Mouse (Mus musculus) MEL (cell line): Measurements from ENCODE around the gene Slc13a3. TPM values are rescaled to one million over a fixed set of nuclear protein-coding genes. Genes with fewer than 3 reads are reported as not detected.

Experiments
- DNase-seq: peaks from one replicate; pipeline ENCODE4 v3.0.0; 2011; ENCODE audit warnings: low read depth, low spot score
- H3K27ac ChIP-seq: 2 replicates; pipeline ENCODE4 v1.5.1; 2012; ENCODE audit warnings: low read depth, mild to moderate bottlenecking, control low read depth, low read length, moderate library complexity; ENCODE audit not compliant: control insufficient read depth
- H3K27me3 ChIP-seq, 2 experiments: fragments of 150-350 bp in 1 of 2; sonication (generic) in 1 of 2; 2 replicates each; pipeline ENCODE4 v1.6.1; 2012; ENCODE audit warnings: low read length in 2 of 2, mild to moderate bottlenecking in 2 of 2, improper control_type of control experiment in 1 of 2, moderate library complexity in 1 of 2; ENCODE audit not compliant: insufficient read depth in 2 of 2, control insufficient read depth in 1 of 2
- H3K36me3 ChIP-seq, 2 experiments: 2 replicates each; pipeline ENCODE4 v1.6.1; 2012 to 2014; ENCODE audit warnings: low read length in 2 of 2, improper control_type of control experiment in 1 of 2, inconsistent platforms in 1 of 2, mild to moderate bottlenecking in 1 of 2; ENCODE audit not compliant: insufficient read depth in 2 of 2, control insufficient read depth in 1 of 2
- H3K4me1 ChIP-seq, 2 experiments: fragments of 150-350 bp in 1 of 2; sonication (generic) in 1 of 2; 2 replicates each; pipeline ENCODE4 v1.6.1; 2012; ENCODE audit warnings: low read length in 2 of 2, improper control_type of control experiment in 1 of 2, mild to moderate bottlenecking in 1 of 2; ENCODE audit not compliant: insufficient read depth in 2 of 2, control insufficient read depth in 1 of 2
- H3K4me3 ChIP-seq, 2 experiments: fragments of 150-350 bp in 1 of 2; sonication (generic) in 1 of 2; 2 replicates each; pipeline ENCODE4 v1.5.1; 2012; ENCODE audit warnings: low read depth in 2 of 2, low read length in 2 of 2, mild to moderate bottlenecking in 2 of 2, moderate library complexity in 2 of 2, control low read depth in 1 of 2, improper control_type of control experiment in 1 of 2; ENCODE audit not compliant: control insufficient read depth in 1 of 2, insufficient read depth in 1 of 2
- H3K79me2 ChIP-seq: 2 replicates; pipeline ENCODE4 v1.6.1; 2012; ENCODE audit warnings: mild to moderate bottlenecking, low read length, moderate library complexity; ENCODE audit not compliant: control insufficient read depth, poor library complexity, insufficient read depth
- H3K9ac ChIP-seq: 2 replicates; pipeline ENCODE4 v1.6.1; 2012; ENCODE audit warnings: low read depth, mild to moderate bottlenecking, control low read depth, low read length, moderate library complexity; ENCODE audit not compliant: control insufficient read depth, poor library complexity, severe bottlenecking
- H3K9me3 ChIP-seq: fragments of 150-350 bp; sonication (generic); replicated peaks from 2 replicates; pipeline ENCODE4 v1.6.1; 2012; ENCODE audit warnings: mild to moderate bottlenecking, low read length, improper control_type of control experiment, moderate library complexity; ENCODE audit not compliant: insufficient read depth
- BHLHE40 ChIP-seq: IDR thresholded peaks from 2 replicates; pipeline ENCODE4 v1.6.1; 2012; ENCODE audit warnings: low read depth, mild to moderate bottlenecking, inconsistent platforms, low read length, improper control_type of control experiment, borderline replicate concordance
- CHD1 ChIP-seq: IDR thresholded peaks from 2 replicates; pipeline ENCODE4 v1.6.1; 2012; ENCODE audit warnings: low read depth, mild to moderate bottlenecking, inconsistent platforms, low read length, improper control_type of control experiment
- CTCF ChIP-seq, 3 experiments: IDR thresholded peaks in 2 of 3; conservative IDR thresholded peaks in 1 of 3; 2 replicates each; pipeline ENCODE4 v1.5.1; 2011 to 2012; ENCODE audit warnings: low read length in 3 of 3, low read depth in 2 of 3, mild to moderate bottlenecking in 2 of 3, improper control_type of control experiment in 1 of 3, inconsistent platforms in 1 of 3, mixed read lengths in 1 of 3, moderate library complexity in 1 of 3; ENCODE audit not compliant: control insufficient read depth in 1 of 3, insufficient read depth in 1 of 3, poor library complexity in 1 of 3, severe bottlenecking in 1 of 3
- ETS1 ChIP-seq: IDR thresholded peaks from 2 replicates; pipeline ENCODE4 v1.6.1; 2012; ENCODE audit warnings: low read depth, mild to moderate bottlenecking, inconsistent platforms, low read length, improper control_type of control experiment, moderate library complexity
- GABPA ChIP-seq: IDR thresholded peaks from 2 replicates; pipeline ENCODE4 v1.6.1; 2012; ENCODE audit warnings: low read depth, mild to moderate bottlenecking, inconsistent platforms, low read length, improper control_type of control experiment, moderate library complexity
- HCFC1 ChIP-seq: IDR thresholded peaks from 2 replicates; pipeline ENCODE4 v1.6.1; 2012; ENCODE audit warnings: low read depth, mild to moderate bottlenecking, inconsistent platforms, low read length, improper control_type of control experiment, moderate library complexity
- JUND ChIP-seq: IDR thresholded peaks from 2 replicates; pipeline ENCODE4 v1.6.1; 2011; ENCODE audit warnings: low read depth, mild to moderate bottlenecking, improper control_type of control experiment, low read length
- MAFK ChIP-seq: IDR thresholded peaks from 2 replicates; pipeline ENCODE4 v1.6.1; 2011; ENCODE audit warnings: low read depth, mild to moderate bottlenecking, low read length, improper control_type of control experiment, borderline replicate concordance
- MAX ChIP-seq: IDR thresholded peaks from 2 replicates; pipeline ENCODE4 v1.6.1; 2011; ENCODE audit warnings: low read length, improper control_type of control experiment
- MEF2A ChIP-seq: IDR thresholded peaks from 2 replicates; pipeline ENCODE4 v1.6.1; 2014; ENCODE audit warnings: low read depth, mild to moderate bottlenecking, inconsistent platforms, low read length, improper control_type of control experiment; ENCODE audit not compliant: poor library complexity, insufficient replicate concordance, severe bottlenecking; ENCODE audit errors: extremely low read depth
- MXI1 ChIP-seq: IDR thresholded peaks from 2 replicates; pipeline ENCODE4 v1.6.1; 2011; ENCODE audit warnings: mild to moderate bottlenecking, low read depth, low read length, improper control_type of control experiment
- MYB ChIP-seq: IDR thresholded peaks from 2 replicates; pipeline ENCODE4 v1.6.1; 2011; ENCODE audit warnings: mild to moderate bottlenecking, low read depth, low read length, improper control_type of control experiment
- MYC ChIP-seq: IDR thresholded peaks from 2 replicates; pipeline ENCODE4 v1.6.1; 2011; ENCODE audit warnings: low read depth, mild to moderate bottlenecking, low read length, improper control_type of control experiment, moderate library complexity
- NELFE ChIP-seq: IDR thresholded peaks from 2 replicates; pipeline ENCODE4 v1.6.1; 2011; ENCODE audit warnings: low read depth, low read length, improper control_type of control experiment
- NRF1 ChIP-seq: IDR thresholded peaks from 2 replicates; pipeline ENCODE4 v1.6.1; 2014; ENCODE audit warnings: low read depth, mild to moderate bottlenecking, inconsistent platforms, low read length, improper control_type of control experiment, moderate library complexity; ENCODE audit not compliant: poor library complexity, insufficient read depth, severe bottlenecking
- POLR2AphosphoS2 ChIP-seq: IDR thresholded peaks from 2 replicates; pipeline ENCODE4 v1.6.1; 2011; ENCODE audit warnings: low read length, improper control_type of control experiment
- POLR2AphosphoS5 ChIP-seq: IDR thresholded peaks from 2 replicates; pipeline ENCODE4 v1.6.1; 2012; ENCODE audit warnings: low read depth, borderline replicate concordance, mild to moderate bottlenecking, inconsistent platforms, low read length, moderate library complexity, mixed read lengths
- RAD21 ChIP-seq: IDR thresholded peaks from 2 replicates; pipeline ENCODE4 v1.6.1; 2011; ENCODE audit warnings: mild to moderate bottlenecking, low read depth, low read length, improper control_type of control experiment
- RCOR1 ChIP-seq: IDR thresholded peaks from 2 replicates; pipeline ENCODE4 v1.6.1; 2012; ENCODE audit warnings: low read depth, mild to moderate bottlenecking, inconsistent platforms, low read length, improper control_type of control experiment
- SIN3A ChIP-seq: IDR thresholded peaks from 2 replicates; pipeline ENCODE4 v1.6.1; 2012; ENCODE audit warnings: low read length, improper control_type of control experiment, inconsistent platforms
- TAL1 ChIP-seq: IDR thresholded peaks from 2 replicates; pipeline ENCODE4 v1.6.1; 2012; ENCODE audit warnings: mild to moderate bottlenecking, inconsistent platforms, low read length, moderate library complexity, mixed read lengths
- TBP ChIP-seq: IDR thresholded peaks from 2 replicates; pipeline ENCODE4 v1.8.0; 2011; ENCODE audit warnings: low read depth, low read length, improper control_type of control experiment
- UBTF ChIP-seq: IDR thresholded peaks from 2 replicates; pipeline ENCODE4 v1.6.1; 2012; ENCODE audit warnings: low read depth, mild to moderate bottlenecking, inconsistent platforms, low read length, improper control_type of control experiment, moderate library complexity, borderline replicate concordance; ENCODE audit not compliant: insufficient read depth
- USF2 ChIP-seq, 2 experiments: IDR thresholded peaks; 2 replicates each; pipeline ENCODE4 v1.6.1; 2011 to 2012; ENCODE audit warnings: improper control_type of control experiment in 2 of 2, low read length in 2 of 2, borderline replicate concordance in 1 of 2, inconsistent platforms in 1 of 2, low read depth in 1 of 2, mild to moderate bottlenecking in 1 of 2; ENCODE audit not compliant: insufficient read depth in 1 of 2
- ZC3H11A ChIP-seq: IDR thresholded peaks from 2 replicates; pipeline ENCODE4 v1.6.1; 2012; ENCODE audit warnings: low read depth, mild to moderate bottlenecking, inconsistent platforms, low read length, improper control_type of control experiment
- polyA plus RNA-seq, 2 experiments: library from polyadenylated mRNA; stranded (reverse) in 1 of 2; unstranded in 1 of 2; fragments of >175 nt in 1 of 2; fragments of >200 nt in 1 of 2; gene quantifications; 2 replicates each; pipeline versions ENCODE4 v1.2.1 to v1.2.4; 2012; ENCODE audit warnings: low replicate concordance in 2 of 2, low read depth in 1 of 2; ENCODE audit not compliant: insufficient read length in 2 of 2, insufficient read depth in 1 of 2, missing spikeins in 1 of 2
- total RNA-seq: library from RNA; depleted of rRNA; stranded (reverse); fragments of 300-350 nt; gene quantifications from 2 replicates; pipeline ENCODE4 v1.2.3, GENCODE M21; 2012

Slc13a3 gene
- total and polyA plus RNA-seq, 3 experiments: not detected

DNA sequence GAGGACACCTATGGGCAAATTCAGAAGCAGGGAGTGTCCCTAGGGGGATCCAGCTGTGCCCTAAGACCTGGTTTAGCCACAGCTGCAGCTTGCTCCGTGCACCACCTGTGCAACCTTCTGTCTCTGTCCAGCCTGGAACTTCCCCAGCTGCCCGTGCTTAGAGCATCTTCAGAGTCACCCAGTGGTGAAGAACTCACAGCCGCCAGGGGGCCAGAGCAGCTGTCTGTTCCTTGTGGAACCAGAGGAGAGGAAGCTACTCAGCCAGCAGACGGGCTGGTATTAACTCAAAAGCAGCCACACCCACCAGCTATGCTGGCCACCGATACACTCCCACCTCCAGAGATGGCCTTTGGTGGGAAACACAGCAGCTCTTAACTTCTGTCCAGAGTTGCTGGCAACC lies 2.9 kb downstream of the Slc13a3 start:
- H3K4me3 ChIP-seq: no peak overlapping the region
- H3K27me3 ChIP-seq: no peaks in the 10 kb centered on the region
- H3K9ac ChIP-seq: no peak overlapping the region
- no peaks in the 10 kb centered on the region for H3K79me2 ChIP-seq
- TF ChIP-seq ZC3H11A (no peak), MAX (no peak), RAD21 (no peak), ETS1 (no peak), MYC (no peak), CHD1 (no peak), RCOR1 (no peak), NRF1 (no peak), MEF2A (no peak), TAL1 (no peak), SIN3A (no peak), TBP (no peak), POLR2AphosphoS2 (no peak), GABPA (no peak), JUND (no peak), USF2 (IDR thresholded peaks at IDR 0.05; ENCODE audit: borderline replicate concordance in 1 of 2, insufficient read depth in 1 of 2, low read depth in 1 of 2, low read length in 2 of 2) (no peak), CTCF (IDR thresholded peaks at IDR 0.05 in 2 of 3, conservative IDR thresholded peaks at IDR 0.05 in 1 of 3; ENCODE audit: control insufficient read depth in 1 of 3, insufficient read depth in 1 of 3, low read depth in 2 of 3, low read length in 3 of 3, poor library complexity in 1 of 3, severe bottlenecking in 1 of 3) (no peak)
- H3K9me3 ChIP-seq: no peaks in the 10 kb centered on the region
- H3K27ac ChIP-seq: no peak overlapping the region
- no peaks in the 10 kb centered on the region for H3K36me3 ChIP-seq
- no peaks in the 10 kb centered on the region for H3K4me1 ChIP-seq
- no peak for DNase-seq

- no peaks in the 10 kb centered on the region for H3K36me3 ChIP-seq
- no peaks in the 10 kb centered on the region for H3K27me3 ChIP-seq
Observed at GRCm38 (mm10) chr2:165467824-165468452, 5.1 kb downstream of the Slc13a3 start.

More at GRCm38 (mm10) chr2:165467824-165468452, 5.1 kb downstream of the Slc13a3 start:
- no peak overlapping the region for H3K27ac ChIP-seq
- no peaks in the 10 kb centered on the region for H3K79me2 ChIP-seq
- no peak overlapping the region for H3K4me3 ChIP-seq
- H3K9ac ChIP-seq: no peak overlapping the region
- TF ChIP-seq CTCF (IDR thresholded peaks at IDR 0.05 in 2 of 3, conservative IDR thresholded peaks at IDR 0.05 in 1 of 3; ENCODE audit: control insufficient read depth in 1 of 3, insufficient read depth in 1 of 3, low read depth in 2 of 3, low read length in 3 of 3, poor library complexity in 1 of 3, severe bottlenecking in 1 of 3) (no peak), TBP (no peak), NRF1 (no peak), TAL1 (no peak), UBTF (no peak), MYC (no peak), POLR2AphosphoS5 (no peak), NELFE (no peak), MYB (no peak), ZC3H11A (no peak), ETS1 (no peak), JUND (no peak), RCOR1 (no peak), BHLHE40 (no peak), USF2 (IDR thresholded peaks at IDR 0.05; ENCODE audit: borderline replicate concordance in 1 of 2, insufficient read depth in 1 of 2, low read depth in 1 of 2, low read length in 2 of 2) (no peak), MAFK (no peak), MEF2A (no peak), MXI1 (no peak), HCFC1 (no peak)
- no peak for DNase-seq
- no peaks in the 10 kb centered on the region for H3K9me3 ChIP-seq
- H3K4me1 ChIP-seq: no peaks in the 10 kb centered on the region
